Mouse (Mus musculus) embryonic fibroblast, embryonic 13.5 days (primary cell): Measurements from ENCODE around the gene 4931417E11Rik. TPM values are rescaled to one million over a fixed set of nuclear protein-coding genes. Genes with fewer than 3 reads are reported as not detected.

Experiments used
- H3K27ac ChIP-seq: 2 replicates; pipeline ENCODE4 v1.5.1; 2012; ENCODE audit warnings: low read length, control low read depth, inconsistent platforms; ENCODE audit not compliant: insufficient read depth
- H3K4me1 ChIP-seq: 2 replicates; pipeline ENCODE4 v1.6.1; 2011; ENCODE audit warnings: low read length; ENCODE audit not compliant: control insufficient read depth, insufficient read depth
- H3K4me3 ChIP-seq: 2 replicates; pipeline ENCODE4 v1.5.1; 2011; ENCODE audit warnings: mild to moderate bottlenecking, control low read depth, low read length; ENCODE audit not compliant: insufficient read depth
- CTCF ChIP-seq: IDR thresholded peaks from 2 replicates; pipeline ENCODE4 v1.5.1; 2011; ENCODE audit warnings: mild to moderate bottlenecking, control low read depth, low read length, moderate library complexity, borderline replicate concordance; ENCODE audit not compliant: insufficient read depth
- POLR2A ChIP-seq: IDR thresholded peaks from 2 replicates; pipeline ENCODE4 v1.6.1; 2011; ENCODE audit warnings: low read depth, mild to moderate bottlenecking, control low read depth, low read length, moderate library complexity
- polyA plus RNA-seq: library from polyadenylated mRNA; stranded (reverse); fragments of >200 nt; gene quantifications from 2 replicates; pipeline ENCODE4 v1.2.4, GENCODE M21; 2011; ENCODE audit warnings: low read depth; ENCODE audit not compliant: missing spikeins, insufficient read length

The 4931417E11Rik gene
- polyA plus RNA-seq, 1 experiment, result not detected

GRCm38 (mm10) chr6:73428618-73429336 lies 40.7 kb downstream of the 4931417E11Rik start:
- TF ChIP-seq POLR2A, result no peak
- no peak for TF ChIP-seq CTCF
- no peaks in the 10 kb centered on the region for H3K4me1 ChIP-seq
- H3K4me3 ChIP-seq, result no peak overlapping the region
- H3K27ac ChIP-seq, result no peak overlapping the region

GRCm38 (mm10) chr6:73427273-73427812 lies 42.1 kb downstream of the 4931417E11Rik start:
- no peak overlapping the region for H3K27ac ChIP-seq
- no peaks in the 10 kb centered on the region for H3K4me1 ChIP-seq
- no peak overlapping the region for H3K4me3 ChIP-seq
- TF ChIP-seq POLR2A (no peak), CTCF (no peak)

Other genes with a start within 250 kb of the 4931417E11Rik start
- not detected in 2 replicates for gene Dnah6, start 248.0 kb downstream of the 4931417E11Rik start, polyA plus RNA-seq
- 94.3 and 109 TPM in 2 replicates for gene Suclg1, start 221.3 kb downstream of the 4931417E11Rik start, polyA plus RNA-seq